Mouse (Mus musculus): ENCODE data around the gene 2410137M14Rik. TPM values are rescaled to one million over a fixed set of nuclear protein-coding genes. Genes with fewer than 3 reads are reported as not detected.

Gene 2410137M14Rik
- polyA plus RNA-seq, 1 experiment: not detected

GRCm38 (mm10) chr17:36943691-36944090 is 37.3 kb downstream of the 2410137M14Rik start:
- no peak for TF ChIP-seq GATA1 (IDR thresholded peaks at IDR 0.05; ENCODE audit: low read length)
- no peak for TF ChIP-seq TAL1 (IDR thresholded peaks at IDR 0.05; ENCODE audit: low read length)
- H3K36me3 ChIP-seq (ENCODE audit: control insufficient read depth): peaks cover 4% of the 10 kb centered on the region
- H3K9me3 ChIP-seq (ENCODE audit: control insufficient read depth, low read length): no peaks in the 10 kb centered on the region
- no peak overlapping the region for H3K4me3 ChIP-seq (replicated peaks)
- H3K27me3 ChIP-seq (ENCODE audit: control insufficient read depth): peaks cover 88% of the 10 kb centered on the region
- H3K4me1 ChIP-seq (ENCODE audit: control insufficient read depth): no peaks in the 10 kb centered on the region; the same call in 1 of the 2 replicates

- Histone ChIP-seq H3K36me3 (ENCODE audit: control insufficient read depth) (no peaks in the 10 kb centered on the region), H3K4me3 (replicated peaks) (no peak within 1 kb of the TSS), H3K27me3 (ENCODE audit: control insufficient read depth) (peaks cover 83% of the 10 kb centered on the region), H3K9me3 (ENCODE audit: control insufficient read depth, low read length) (no peaks in the 10 kb centered on the region), H3K4me1 (ENCODE audit: control insufficient read depth) (no peaks in the 10 kb centered on the region; the same call in 1 of the 2 replicates)
- TF ChIP-seq GATA1 (IDR thresholded peaks at IDR 0.05; ENCODE audit: low read length): no peak
- TF ChIP-seq TAL1 (IDR thresholded peaks at IDR 0.05; ENCODE audit: low read length): no peak
Observed at GRCm38 (mm10) chr17:36942791-36943471, 38.1 kb downstream of the 2410137M14Rik start, which contains the start of gene Rnf39. Gene Rnf39 (plus strand): TSS chr17:36942918.

- Histone ChIP-seq H3K4me3 (replicated peaks) (no peak overlapping the region), H3K9me3 (ENCODE audit: control insufficient read depth, low read length) (no peaks in the 10 kb centered on the region), H3K27me3 (ENCODE audit: control insufficient read depth) (peaks cover 78% of the 10 kb centered on the region), H3K4me1 (ENCODE audit: control insufficient read depth) (no peaks in the 10 kb centered on the region; the same call in 1 of the 2 replicates), H3K36me3 (ENCODE audit: control insufficient read depth) (no peaks in the 10 kb centered on the region)
- TF ChIP-seq TAL1 (IDR thresholded peaks at IDR 0.05; ENCODE audit: low read length) (no peak), GATA1 (IDR thresholded peaks at IDR 0.05; ENCODE audit: low read length) (no peak)
Observed at GRCm38 (mm10) chr17:36942391-36942790, 38.6 kb downstream of the 2410137M14Rik start.

GRCm38 (mm10) chr17:36938056-36938455 is 43.0 kb downstream of the 2410137M14Rik start:
- peaks cover 35% of the 10 kb centered on the region for H3K27me3 ChIP-seq (ENCODE audit: control insufficient read depth)
- no peaks in the 10 kb centered on the region for H3K9me3 ChIP-seq (ENCODE audit: control insufficient read depth, low read length)
- H3K36me3 ChIP-seq (ENCODE audit: control insufficient read depth): no peaks in the 10 kb centered on the region
- TF ChIP-seq TAL1 (IDR thresholded peaks at IDR 0.05; ENCODE audit: low read length) (no peak), GATA1 (IDR thresholded peaks at IDR 0.05; ENCODE audit: low read length) (no peak)
- H3K4me3 ChIP-seq (replicated peaks): no peak overlapping the region
- no peaks in the 10 kb centered on the region for H3K4me1 ChIP-seq (ENCODE audit: control insufficient read depth)

- Histone ChIP-seq H3K4me3 (replicated peaks) (no peak overlapping the region), H3K27me3 (ENCODE audit: control insufficient read depth) (no peaks in the 10 kb centered on the region), H3K9me3 (ENCODE audit: control insufficient read depth, low read length) (no peaks in the 10 kb centered on the region), H3K36me3 (ENCODE audit: control insufficient read depth) (no peaks in the 10 kb centered on the region), H3K4me1 (ENCODE audit: control insufficient read depth) (no peaks in the 10 kb centered on the region)
- TF ChIP-seq TAL1 (IDR thresholded peaks at IDR 0.05; ENCODE audit: low read length) (no peak), GATA1 (IDR thresholded peaks at IDR 0.05; ENCODE audit: low read length) (no peak)
Observed at GRCm38 (mm10) chr17:36931806-36932205, 49.2 kb downstream of the 2410137M14Rik start.

- H3K9me3 ChIP-seq (ENCODE audit: control insufficient read depth, low read length): no peaks in the 10 kb centered on the region
- no peak overlapping the region for H3K4me3 ChIP-seq (replicated peaks)
- H3K36me3 ChIP-seq (ENCODE audit: control insufficient read depth): no peaks in the 10 kb centered on the region
- no peaks in the 10 kb centered on the region for H3K27me3 ChIP-seq (ENCODE audit: control insufficient read depth)
- H3K4me1 ChIP-seq (ENCODE audit: control insufficient read depth): no peaks in the 10 kb centered on the region
- TF ChIP-seq TAL1 (IDR thresholded peaks at IDR 0.05; ENCODE audit: low read length) (no peak), GATA1 (IDR thresholded peaks at IDR 0.05; ENCODE audit: low read length) (no peak)
Observed at GRCm38 (mm10) chr17:36931130-36931529, 49.9 kb downstream of the 2410137M14Rik start.

GRCm38 (mm10) chr17:36930233-36930632 is 50.8 kb downstream of the 2410137M14Rik start:
- H3K4me1 ChIP-seq (ENCODE audit: control insufficient read depth): no peaks in the 10 kb centered on the region
- H3K9me3 ChIP-seq (ENCODE audit: control insufficient read depth, low read length): no peaks in the 10 kb centered on the region
- TF ChIP-seq TAL1 (IDR thresholded peaks at IDR 0.05; ENCODE audit: low read length) (no peak), GATA1 (IDR thresholded peaks at IDR 0.05; ENCODE audit: low read length) (no peak)
- H3K36me3 ChIP-seq (ENCODE audit: control insufficient read depth): no peaks in the 10 kb centered on the region
- no peak overlapping the region for H3K4me3 ChIP-seq (replicated peaks)
- no peaks in the 10 kb centered on the region for H3K27me3 ChIP-seq (ENCODE audit: control insufficient read depth)

- Histone ChIP-seq H3K9me3 (ENCODE audit: control insufficient read depth, low read length) (no peaks in the 10 kb centered on the region), H3K4me1 (ENCODE audit: control insufficient read depth) (no peaks in the 10 kb centered on the region), H3K4me3 (replicated peaks) (no peak overlapping the region), H3K36me3 (ENCODE audit: control insufficient read depth) (no peaks in the 10 kb centered on the region), H3K27me3 (ENCODE audit: control insufficient read depth) (no peaks in the 10 kb centered on the region)
- TF ChIP-seq GATA1 (IDR thresholded peaks at IDR 0.05; ENCODE audit: low read length) (no peak), TAL1 (IDR thresholded peaks at IDR 0.05; ENCODE audit: low read length) (no peak)
Observed at GRCm38 (mm10) chr17:36929236-36929932, 51.7 kb downstream of the 2410137M14Rik start.

Other genes starting within 250 kb of the 2410137M14Rik start
- not detected in 2 replicates for gene H2-M10.5, start 208.3 kb downstream of the 2410137M14Rik start, polyA plus RNA-seq (2012)
- gene H2-M10.6, start 169.1 kb downstream of the 2410137M14Rik start, polyA plus RNA-seq (2012): not detected in 2 replicates
- 2.5 and 2.7 TPM in 2 replicates for gene Trim26, start 144.1 kb downstream of the 2410137M14Rik start, polyA plus RNA-seq (2012)
- 0.08 TPM in 2 replicates for gene Trim15, start 114.0 kb downstream of the 2410137M14Rik start, polyA plus RNA-seq (2012)
- gene Trim10, start 111.7 kb downstream of the 2410137M14Rik start, polyA plus RNA-seq (2012): 33.1 and 48.3 TPM in 2 replicates
- not detected in 2 replicates for gene Trim40, start 91.1 kb downstream of the 2410137M14Rik start, polyA plus RNA-seq (2012)
- 0.02 TPM in 1 of 2 replicates, not detected in the other for gene Trim31, start 83.1 kb downstream of the 2410137M14Rik start, polyA plus RNA-seq (2012)
- gene Rnf39, start 38.3 kb downstream of the 2410137M14Rik start, polyA plus RNA-seq (2012): not detected in 2 replicates
- 7.6 and 9.0 TPM in 2 replicates for gene Ppp1r11, start 29.5 kb downstream of the 2410137M14Rik start, polyA plus RNA-seq (2012)
- 0.28 and 0.48 TPM in 2 replicates for gene Znrd1, start 22.7 kb downstream of the 2410137M14Rik start, polyA plus RNA-seq (2012)
- gene Znrd1as, start 22.6 kb downstream of the 2410137M14Rik start, polyA plus RNA-seq (2012): 0.04 and 0.07 TPM in 2 replicates
- not detected in 2 replicates for gene H2-M5, start 8.3 kb upstream of the 2410137M14Rik start, polyA plus RNA-seq (2012)
- not detected in 2 replicates for gene Zfp57, start 19.9 kb upstream of the 2410137M14Rik start, polyA plus RNA-seq (2012)
- gene Mog, start 42.2 kb upstream of the 2410137M14Rik start, polyA plus RNA-seq (2012): not detected in 2 replicates
- gene Gabbr1, start 64.7 kb upstream of the 2410137M14Rik start, polyA plus RNA-seq (2012): 0.08 TPM in 1 of 2 replicates, not detected in the other
- not detected in 2 replicates for gene Olfr90, start 107.3 kb upstream of the 2410137M14Rik start, polyA plus RNA-seq (2012)
- gene Olfr91, start 117.0 kb upstream of the 2410137M14Rik start, polyA plus RNA-seq (2012): 0.04 TPM in 1 of 2 replicates, not detected in the other
- gene Olfr92, start 138.9 kb upstream of the 2410137M14Rik start, polyA plus RNA-seq (2012): not detected in 2 replicates
- not detected in 2 replicates for gene Olfr93, start 180.3 kb upstream of the 2410137M14Rik start, polyA plus RNA-seq (2012)
- gene Ubd, start 212.7 kb upstream of the 2410137M14Rik start, polyA plus RNA-seq (2012): not detected in 2 replicates
- not detected in 2 replicates for gene Olfr94, start 219.8 kb upstream of the 2410137M14Rik start, polyA plus RNA-seq (2012)
- gene Olfr95, start 231.9 kb upstream of the 2410137M14Rik start, polyA plus RNA-seq (2012): not detected in 2 replicates
- gene Olfr96, start 238.9 kb upstream of the 2410137M14Rik start, polyA plus RNA-seq (2012): not detected in 2 replicates